Comparison of ENCODE assay signal across 26 mouse cellular contexts in the genomic region with DNA sequence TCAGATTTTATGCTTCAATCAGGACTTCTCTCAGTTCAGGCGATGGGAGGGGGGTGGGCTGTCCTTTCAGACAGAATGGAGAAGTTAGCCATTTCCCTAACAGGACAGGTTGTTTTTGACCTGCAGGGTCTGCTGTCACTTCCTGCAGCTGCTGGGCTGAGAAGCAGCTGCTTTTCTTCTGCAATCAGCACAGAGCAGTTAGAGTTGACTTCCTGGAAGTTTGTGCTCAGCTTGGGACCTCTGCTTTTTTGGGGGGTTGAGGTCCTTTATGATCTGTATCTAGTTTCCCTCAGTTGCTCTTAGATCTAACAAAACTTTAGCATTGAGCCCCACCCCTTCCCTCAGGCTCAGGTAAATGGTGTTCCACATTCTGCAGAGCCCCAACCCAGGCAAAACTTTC.
DNase-seq lines count a peak whose midpoint lies in the region; ATAC-seq lines count a peak whose summit lies in the region.
"Had no signal": no experiment of that assay in that cellular context is flagged by ENCODE, and none has a peak within 500 bp of the region (broad histone marks: within the 10 kb centered on the region; RNA-seq: fewer than 3 reads in every experiment).

No protein-coding gene starts in this region.

- no peak for ATAC-seq in heart, embryonic 11.5 days (replicated peaks; ENCODE audit: insufficient number of reproducible peaks, low FRiP score, low TSS enrichment)
- no peak for ATAC-seq in monocyte, adult 5-6 weeks (replicated peaks; ENCODE audit: insufficient number of reproducible peaks, low FRiP score, low TSS enrichment, poor library complexity, severe bottlenecking)
- no peak for ATAC-seq in midbrain, embryonic 16.5 days
- ATAC-seq: intestine, postnatal 0 days; liver, embryonic 12.5 days; midbrain, embryonic 13.5 days; Patski had no signal

- peak; percentile 58 for DNase-seq in heart, adult 11 months
- DNase-seq in R1 (ENCODE audit: low read depth, low spot score), result peak; percentile 39
- peak; percentile 12 for DNase-seq in naive thymus-derived CD4-positive, alpha-beta T cell, adult 2 months (ENCODE audit: low read depth)
- DNase-seq in thymus, postnatal 36 days, result peak; percentile 43 to 66
- DNase-seq: adrenal gland, adult 8-10 months; cerebellum, adult 11-12 months; cerebellum, postnatal 14 days; heart, postnatal 36 days; kidney, postnatal 4 days; lung, adult 2 months had no signal

- no peak overlapping the region for H3K27ac ChIP-seq in heart, embryonic 11.5 days (ENCODE audit: low read depth, low read length)
- H3K27ac ChIP-seq in midbrain, embryonic 16.5 days (ENCODE audit: low read length), result no peak overlapping the region
- H3K27ac ChIP-seq: embryonic facial prominence, embryonic 12.5 days; forebrain, embryonic 12.5 days; heart, embryonic 13.5 days; hindbrain, embryonic 15.5 days; limb, embryonic 12.5 days; liver, embryonic 12.5 days; midbrain, embryonic 13.5 days; neural tube, embryonic 13.5 days; stomach, embryonic 15.5 days had no signal

- no peaks in the 10 kb centered on the region for H3K9me3 ChIP-seq in heart, embryonic 11.5 days (replicated peaks; ENCODE audit: control insufficient read depth, low read length)
- no peaks in the 10 kb centered on the region for H3K9me3 ChIP-seq in midbrain, embryonic 16.5 days (replicated peaks; ENCODE audit: control insufficient read depth, low read length, poor library complexity, severe bottlenecking)
- H3K9me3 ChIP-seq: embryonic facial prominence, embryonic 12.5 days; forebrain, embryonic 12.5 days; heart, embryonic 13.5 days; hindbrain, embryonic 15.5 days; limb, embryonic 12.5 days; liver, embryonic 12.5 days; midbrain, embryonic 13.5 days; neural tube, embryonic 13.5 days; stomach, embryonic 15.5 days had no signal

- no peaks in the 10 kb centered on the region for H3K27me3 ChIP-seq in heart, embryonic 11.5 days (ENCODE audit: control insufficient read depth, insufficient read depth, low read length)
- H3K27me3 ChIP-seq in midbrain, embryonic 16.5 days (ENCODE audit: control insufficient read depth, insufficient read depth, low read depth, low read length), result no peaks in the 10 kb centered on the region
- H3K27me3 ChIP-seq: embryonic facial prominence, embryonic 12.5 days; forebrain, embryonic 12.5 days; heart, embryonic 13.5 days; hindbrain, embryonic 15.5 days; limb, embryonic 12.5 days; liver, embryonic 12.5 days; megakaryocyte, embryonic 14.5 days; midbrain, embryonic 13.5 days; neural tube, embryonic 13.5 days; Patski; stomach, embryonic 15.5 days had no signal

- H3K4me3 ChIP-seq in heart, embryonic 11.5 days (ENCODE audit: low read depth, low read length), result no peak overlapping the region
- H3K4me3 ChIP-seq in midbrain, embryonic 16.5 days (ENCODE audit: low read depth, low read length), result no peak overlapping the region
- H3K4me3 ChIP-seq: embryonic facial prominence, embryonic 12.5 days; forebrain, embryonic 12.5 days; heart, embryonic 13.5 days; hindbrain, embryonic 15.5 days; limb, embryonic 12.5 days; liver, embryonic 12.5 days; megakaryocyte, embryonic 14.5 days; midbrain, embryonic 13.5 days; neural tube, embryonic 13.5 days; stomach, embryonic 15.5 days had no signal

- 42% methylated on average over 1 of the region's 1 CpGs for WGBS in heart, embryonic 11.5 days (ENCODE audit: insufficient replicate concordance)
- 60% methylated on average over 1 of the region's 1 CpGs for WGBS in midbrain, embryonic 16.5 days

- no peaks in the 10 kb centered on the region for H3K36me3 ChIP-seq in heart, embryonic 11.5 days (ENCODE audit: control insufficient read depth, insufficient read depth, low read length)
- H3K36me3 ChIP-seq in midbrain, embryonic 16.5 days (ENCODE audit: control insufficient read depth, insufficient read depth, low read length), result no peaks in the 10 kb centered on the region
- H3K36me3 ChIP-seq: embryonic facial prominence, embryonic 12.5 days; forebrain, embryonic 12.5 days; G1E; heart, embryonic 13.5 days; hindbrain, embryonic 15.5 days; limb, embryonic 12.5 days; liver, embryonic 12.5 days; midbrain, embryonic 13.5 days; neural tube, embryonic 13.5 days; stomach, embryonic 15.5 days had no signal

- H3K9ac ChIP-seq in heart, embryonic 11.5 days (ENCODE audit: low read depth, low read length), result no peak overlapping the region
- H3K9ac ChIP-seq in midbrain, embryonic 16.5 days (ENCODE audit: low read depth, low read length), result no peak overlapping the region
- H3K9ac ChIP-seq: embryonic facial prominence, embryonic 12.5 days; forebrain, embryonic 12.5 days; heart, embryonic 13.5 days; hindbrain, embryonic 15.5 days; limb, embryonic 12.5 days; liver, embryonic 12.5 days; midbrain, embryonic 13.5 days; neural tube, embryonic 13.5 days; stomach, embryonic 15.5 days had no signal

- no peak overlapping the region for H3K4me2 ChIP-seq in heart, embryonic 11.5 days
- H3K4me2 ChIP-seq in midbrain, embryonic 16.5 days (ENCODE audit: low read length), result no peak overlapping the region
- H3K4me2 ChIP-seq: embryonic facial prominence, embryonic 12.5 days; forebrain, embryonic 12.5 days; heart, embryonic 13.5 days; hindbrain, embryonic 15.5 days; limb, embryonic 12.5 days; liver, embryonic 12.5 days; midbrain, embryonic 13.5 days; neural tube, embryonic 13.5 days; stomach, embryonic 15.5 days had no signal

- H3K4me1 ChIP-seq in heart, embryonic 11.5 days (ENCODE audit: control insufficient read depth, insufficient read depth, low read length), result no peaks in the 10 kb centered on the region
- peaks cover 6% of the 10 kb centered on the region for H3K4me1 ChIP-seq in midbrain, embryonic 16.5 days (ENCODE audit: control insufficient read depth, insufficient read depth, low read length)
- H3K4me1 ChIP-seq: heart, embryonic 13.5 days; limb, embryonic 12.5 days; liver, embryonic 12.5 days; megakaryocyte, embryonic 14.5 days; stomach, embryonic 15.5 days had no signal
